Mouse (Mus musculus) right cerebral cortex, adult 2 months (tissue): Measurements from ENCODE around the gene Kctd21.
A peak's percentile ranks its signal among the peaks of the same experiment; 100 is the strongest.

Source experiments
- DNase-seq, 2 experiments: peaks; one replicate each; pipeline ENCODE4 v3.0.0; 2021 to 2022; ENCODE audit warnings: low spot score in 2 of 2

The Kctd21 gene

DNA sequence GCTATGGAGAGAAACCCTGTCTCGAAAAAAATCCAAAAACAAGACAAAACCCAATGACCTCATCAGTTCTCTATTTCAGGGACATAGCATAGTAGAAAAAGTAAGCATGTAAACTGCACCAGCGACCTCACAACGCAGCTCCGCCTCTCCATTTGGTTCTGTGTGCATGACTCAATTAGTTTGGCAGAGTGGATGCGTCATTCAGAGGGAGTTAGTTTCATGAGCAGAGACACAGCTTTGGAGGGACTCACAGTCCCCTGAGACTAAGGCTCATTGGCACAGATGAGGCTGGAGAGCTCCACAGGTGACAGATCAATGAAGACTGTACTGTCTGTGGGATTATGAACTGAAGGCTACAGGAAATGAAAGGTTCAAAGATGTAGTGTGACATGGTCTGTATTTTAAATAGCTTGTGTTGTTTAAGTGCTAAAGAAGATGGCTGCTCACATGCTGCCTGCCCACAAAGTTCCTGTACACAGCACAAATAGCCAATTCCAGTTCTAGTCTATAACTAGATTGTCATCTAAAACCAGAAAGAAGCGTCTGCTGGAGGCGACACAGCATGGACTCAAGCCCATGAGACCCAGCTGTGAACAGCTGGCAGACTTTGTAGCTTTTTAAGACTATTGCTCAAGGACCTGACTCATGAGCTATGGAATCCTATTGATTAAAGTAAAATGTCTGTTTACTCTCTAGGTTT lies 54.1 kb downstream of the Kctd21 start:
- DNase-seq: peak; percentile 31 to 35

DNA sequence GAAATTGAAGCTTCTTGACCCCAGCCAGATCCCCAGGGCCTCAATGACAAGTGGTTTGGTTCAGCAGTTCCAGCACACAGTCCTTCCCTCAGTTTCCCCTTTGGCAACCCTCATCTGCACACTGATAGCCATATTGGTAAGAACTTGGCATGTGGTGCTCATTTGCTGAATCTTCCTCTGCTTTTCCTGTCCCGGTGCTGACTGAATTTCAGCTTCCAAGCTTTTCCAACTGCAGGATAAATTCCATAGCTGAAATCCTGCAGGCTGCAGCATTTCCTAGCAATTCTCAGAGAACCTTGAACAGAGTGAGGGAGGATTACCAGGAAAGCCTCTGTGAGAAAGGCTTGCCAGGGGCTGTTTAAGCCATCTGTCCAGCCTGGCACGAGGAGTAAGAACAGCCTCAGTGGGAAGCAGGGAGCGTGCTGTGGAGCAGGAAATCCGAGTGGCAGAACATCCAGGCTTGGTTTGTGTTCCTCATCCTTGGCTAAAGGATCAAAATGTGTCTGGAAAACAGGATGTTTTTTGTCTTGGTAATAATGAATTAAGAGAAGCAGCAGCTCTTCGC lies 54.8 kb downstream of the Kctd21 start:
- peak; percentile 74 to 75 for DNase-seq

DNA sequence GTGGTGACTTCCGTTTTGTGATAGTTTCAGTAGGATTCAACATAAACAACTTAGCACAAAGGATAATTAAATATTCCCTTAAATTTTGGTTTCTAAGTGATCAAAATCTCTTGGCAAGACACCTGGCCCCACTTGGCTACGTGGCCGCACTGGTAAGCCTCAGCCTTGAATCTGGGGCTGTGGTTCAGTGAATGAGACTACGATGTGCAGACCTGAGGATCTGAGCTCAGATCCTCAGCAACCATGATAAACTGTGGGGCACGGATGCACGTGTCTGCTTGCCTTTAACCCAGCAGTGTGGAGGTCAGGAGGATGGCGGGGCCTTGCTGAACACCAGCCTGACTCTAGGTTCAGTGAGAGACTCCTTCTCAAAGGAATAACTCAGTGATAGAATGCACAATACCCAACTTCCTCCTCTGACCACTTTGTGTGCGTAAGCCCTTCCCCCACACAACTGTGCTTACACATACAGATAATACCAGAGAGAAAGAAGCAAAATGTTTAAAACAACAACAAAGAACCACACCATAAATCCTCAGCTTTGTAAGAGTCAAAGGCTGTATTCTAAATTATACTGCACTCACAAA lies 55.5 kb downstream of the Kctd21 start:
- DNase-seq: no peak

DNA sequence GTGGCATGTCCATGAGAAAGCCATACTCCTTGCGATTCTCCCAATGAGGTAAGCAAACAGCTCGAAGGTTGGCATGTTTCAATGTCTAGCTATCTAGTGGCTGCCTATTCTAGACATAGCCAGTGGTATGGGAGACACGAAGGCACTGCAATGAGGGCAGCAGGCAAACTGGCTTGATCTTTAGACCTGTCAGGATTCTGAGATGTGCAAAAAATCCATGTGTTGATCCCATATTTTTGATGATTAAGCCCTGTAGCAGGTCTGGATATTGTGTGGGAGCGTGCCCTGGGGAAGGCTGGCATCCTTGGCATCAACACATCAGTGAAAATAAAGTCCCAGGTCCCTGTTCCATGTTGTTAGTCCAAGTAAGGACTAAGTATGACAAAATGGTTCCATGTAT lies 56.4 kb downstream of the Kctd21 start:
- DNase-seq: no peak

- no peak for DNase-seq
These were observed 59.4 kb downstream of the Kctd21 start for GRCm38 (mm10) chr7:97391293-97392078.

- no peak for DNase-seq
These were observed 59.9 kb downstream of the Kctd21 start for GRCm38 (mm10) chr7:97392079-97392445.

DNA sequence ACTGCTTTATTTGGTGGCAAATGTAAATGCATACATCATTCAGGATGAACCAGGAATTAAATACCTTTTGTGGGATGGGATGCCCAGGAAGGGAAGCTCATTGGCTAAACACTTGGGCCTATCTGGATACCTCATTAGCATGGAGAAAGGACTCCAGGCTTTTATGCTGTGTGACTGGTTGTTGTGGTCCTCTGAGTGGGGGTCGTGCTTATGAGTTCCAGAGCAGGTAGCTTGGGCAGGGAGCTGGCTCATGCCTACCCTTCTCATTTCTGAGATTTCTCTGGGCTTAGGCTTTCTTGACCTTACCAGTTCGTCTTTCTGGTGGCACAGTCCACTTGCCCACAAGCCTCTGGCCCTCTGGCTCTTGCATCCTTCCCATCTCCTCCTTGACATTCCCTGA lies 62.2 kb downstream of the Kctd21 start:
- no peak for DNase-seq

DNA sequence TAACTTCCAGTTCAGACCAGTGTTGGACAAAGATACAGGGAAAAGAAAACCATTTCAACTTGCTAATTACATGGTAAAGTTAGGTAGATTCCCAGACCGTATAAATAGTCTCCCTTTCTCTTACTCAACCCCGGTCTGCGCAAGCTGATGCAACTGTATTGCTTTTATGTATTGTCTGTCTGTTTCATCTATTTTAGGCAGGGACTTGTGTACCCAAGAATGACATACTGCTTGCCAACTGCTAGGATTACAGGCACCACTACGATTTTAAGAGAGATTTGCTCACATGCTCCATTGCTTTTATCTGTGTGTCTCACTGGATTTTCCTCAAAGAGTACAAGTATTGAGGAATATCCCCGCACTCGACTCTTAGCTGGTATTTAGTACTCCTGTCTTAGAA lies 66.8 kb downstream of the Kctd21 start:
- no peak for DNase-seq
